24 mouse cellular contexts compared by ENCODE assay signal in the genomic region with DNA sequence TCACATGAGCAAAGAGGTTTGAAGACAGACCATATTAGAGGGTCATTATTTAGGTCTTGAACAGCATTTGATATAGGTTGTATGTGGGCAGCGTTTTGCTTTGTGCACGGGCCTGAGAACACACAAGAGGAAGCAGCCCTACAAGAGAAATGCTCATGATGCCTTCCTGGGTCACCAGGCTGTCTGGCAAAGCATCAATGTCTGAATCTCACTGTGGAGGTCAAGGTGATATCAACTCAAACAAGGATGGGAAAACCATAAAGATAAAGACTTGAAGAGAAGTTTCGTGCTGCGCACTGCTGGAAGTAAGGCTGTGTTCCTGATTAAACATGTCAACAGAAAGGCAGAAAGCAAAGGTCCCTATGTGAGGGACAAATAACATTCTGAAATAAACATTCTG.
DNase-seq lines count a peak whose midpoint lies in the region; ATAC-seq lines count a peak whose summit lies in the region.
"Had no signal": no experiment of that assay in that cellular context is flagged by ENCODE, and none has a peak within 500 bp of the region (broad histone marks: within the 10 kb centered on the region; RNA-seq: fewer than 3 reads in every experiment).

No protein-coding gene starts in this region.

- H3K27ac ChIP-seq in heart, embryonic 11.5 days (ENCODE audit: low read depth, low read length): no peak overlapping the region
- H3K27ac ChIP-seq in intestine, embryonic 14.5 days (ENCODE audit: low read depth): no peak overlapping the region
- H3K27ac ChIP-seq in intestine, embryonic 15.5 days: no peak overlapping the region
- peak overlapping the region; percentile 71; the same call in 1 of the 2 replicates for H3K27ac ChIP-seq in midbrain, embryonic 14.5 days (replicated peaks; ENCODE audit: low read depth, low read length)
- H3K27ac ChIP-seq in midbrain, embryonic 16.5 days (ENCODE audit: low read length): no peak overlapping the region
- H3K27ac ChIP-seq: embryonic facial prominence, embryonic 10.5 days; embryonic facial prominence, embryonic 12.5 days; forebrain, embryonic 15.5 days had no signal

- 89% methylated on average over 4 of the region's 4 CpGs for WGBS in heart, embryonic 11.5 days (ENCODE audit: insufficient replicate concordance)
- WGBS in intestine, embryonic 14.5 days: 88% methylated on average over 4 of the region's 4 CpGs
- WGBS in intestine, embryonic 15.5 days: 94% methylated on average over 4 of the region's 4 CpGs
- 97% methylated on average over 4 of the region's 4 CpGs for WGBS in midbrain, embryonic 14.5 days
- 93% methylated on average over 4 of the region's 4 CpGs for WGBS in midbrain, embryonic 16.5 days

- no peak overlapping the region for H3K4me2 ChIP-seq in heart, embryonic 11.5 days
- H3K4me2 ChIP-seq in intestine, embryonic 14.5 days (ENCODE audit: low read length): no peak overlapping the region
- H3K4me2 ChIP-seq in intestine, embryonic 15.5 days (replicated peaks): no peak overlapping the region
- H3K4me2 ChIP-seq in midbrain, embryonic 14.5 days (ENCODE audit: low read length): no peak overlapping the region
- H3K4me2 ChIP-seq in midbrain, embryonic 16.5 days (ENCODE audit: low read length): no peak overlapping the region
- H3K4me2 ChIP-seq: embryonic facial prominence, embryonic 12.5 days; forebrain, embryonic 13.5 days; forebrain, embryonic 15.5 days had no signal

- no peaks in the 10 kb centered on the region for H3K27me3 ChIP-seq in heart, embryonic 11.5 days (ENCODE audit: control insufficient read depth, insufficient read depth, low read length)
- no peaks in the 10 kb centered on the region for H3K27me3 ChIP-seq in intestine, embryonic 14.5 days (replicated peaks; ENCODE audit: control insufficient read depth, insufficient read depth, low read length)
- H3K27me3 ChIP-seq in intestine, embryonic 15.5 days (replicated peaks): no peaks in the 10 kb centered on the region
- H3K27me3 ChIP-seq in midbrain, embryonic 14.5 days (ENCODE audit: control insufficient read depth, insufficient read depth, low read length): no peaks in the 10 kb centered on the region
- H3K27me3 ChIP-seq in midbrain, embryonic 16.5 days (ENCODE audit: control insufficient read depth, insufficient read depth, low read depth, low read length): no peaks in the 10 kb centered on the region
- H3K27me3 ChIP-seq: CH12.LX; embryonic facial prominence, embryonic 12.5 days; forebrain, embryonic 13.5 days; forebrain, embryonic 15.5 days; Patski had no signal

- no peak for ATAC-seq in heart, embryonic 11.5 days (replicated peaks; ENCODE audit: insufficient number of reproducible peaks, low FRiP score, low TSS enrichment)
- no peak for ATAC-seq in intestine, embryonic 14.5 days (replicated peaks; ENCODE audit: low FRiP score, low TSS enrichment, low read depth)
- ATAC-seq in intestine, embryonic 15.5 days: no peak
- ATAC-seq in midbrain, embryonic 14.5 days (ENCODE audit: low FRiP score, low TSS enrichment): no peak
- no peak for ATAC-seq in midbrain, embryonic 16.5 days
- ATAC-seq: activated CD4-positive, CD25-positive, alpha-beta regulatory T cell, adult 4 months; CD4-positive, CD25-positive, alpha-beta regulatory T cell, adult 4 months; forebrain, embryonic 13.5 days; forebrain, embryonic 15.5 days; Patski had no signal

- no peaks in the 10 kb centered on the region for H3K9me3 ChIP-seq in heart, embryonic 11.5 days (replicated peaks; ENCODE audit: control insufficient read depth, low read length)
- no peaks in the 10 kb centered on the region for H3K9me3 ChIP-seq in intestine, embryonic 14.5 days (ENCODE audit: control insufficient read depth, low read length)
- H3K9me3 ChIP-seq in intestine, embryonic 15.5 days: no peaks in the 10 kb centered on the region
- no peaks in the 10 kb centered on the region for H3K9me3 ChIP-seq in midbrain, embryonic 14.5 days (ENCODE audit: control insufficient read depth, low read length)
- H3K9me3 ChIP-seq in midbrain, embryonic 16.5 days (replicated peaks; ENCODE audit: control insufficient read depth, low read length, poor library complexity, severe bottlenecking): no peaks in the 10 kb centered on the region
- H3K9me3 ChIP-seq: embryonic facial prominence, embryonic 10.5 days; embryonic facial prominence, embryonic 12.5 days; forebrain, embryonic 13.5 days; forebrain, embryonic 15.5 days had no signal

- peak; percentile 55 for DNase-seq in heart, adult 11 months
- DNase-seq in intestine, embryonic 14.5 days (ENCODE audit: low spot score): peak; percentile 21
- no peak for DNase-seq in midbrain, embryonic 14.5 days
- DNase-seq: adrenal gland, adult 8-10 months; adrenal gland, postnatal 14 days; adrenal gland, postnatal 36 days; B cell, adult 2 months; cerebellum, adult 11-12 months; cerebellum, adult 2 months; cerebellum, adult 9-10 months; cerebellum, postnatal 10 days; cerebellum, postnatal 25 days had no signal

- H3K4me3 ChIP-seq in heart, embryonic 11.5 days (ENCODE audit: low read depth, low read length): no peak overlapping the region
- H3K4me3 ChIP-seq in intestine, embryonic 14.5 days (ENCODE audit: low read depth, low read length): no peak overlapping the region
- H3K4me3 ChIP-seq in intestine, embryonic 15.5 days (replicated peaks): no peak overlapping the region
- H3K4me3 ChIP-seq in midbrain, embryonic 14.5 days (replicated peaks; ENCODE audit: low read depth, low read length): no peak overlapping the region
- H3K4me3 ChIP-seq in midbrain, embryonic 16.5 days (ENCODE audit: low read depth, low read length): no peak overlapping the region
- H3K4me3 ChIP-seq: embryonic facial prominence, embryonic 10.5 days; embryonic facial prominence, embryonic 12.5 days; forebrain, embryonic 13.5 days; forebrain, embryonic 15.5 days had no signal

- no peak overlapping the region for H3K9ac ChIP-seq in heart, embryonic 11.5 days (ENCODE audit: low read depth, low read length)
- H3K9ac ChIP-seq in intestine, embryonic 14.5 days (ENCODE audit: low read length): no peak overlapping the region
- no peak overlapping the region for H3K9ac ChIP-seq in intestine, embryonic 15.5 days
- H3K9ac ChIP-seq in midbrain, embryonic 14.5 days (replicated peaks; ENCODE audit: low read length): no peak overlapping the region
- no peak overlapping the region for H3K9ac ChIP-seq in midbrain, embryonic 16.5 days (ENCODE audit: low read depth, low read length)
- H3K9ac ChIP-seq: embryonic facial prominence, embryonic 12.5 days; forebrain, embryonic 13.5 days; forebrain, embryonic 15.5 days had no signal

- peaks cover 2% of the 10 kb centered on the region for H3K4me1 ChIP-seq in heart, embryonic 11.5 days (ENCODE audit: control insufficient read depth, insufficient read depth, low read length)
- peaks cover 12% of the 10 kb centered on the region for H3K4me1 ChIP-seq in intestine, embryonic 14.5 days (replicated peaks; ENCODE audit: control insufficient read depth, insufficient read depth, low read length)
- H3K4me1 ChIP-seq in intestine, embryonic 15.5 days (replicated peaks): no peaks in the 10 kb centered on the region
- H3K4me1 ChIP-seq in midbrain, embryonic 14.5 days (ENCODE audit: control insufficient read depth, insufficient read depth, low read length): peaks cover 33% of the 10 kb centered on the region
- H3K4me1 ChIP-seq in midbrain, embryonic 16.5 days (ENCODE audit: control insufficient read depth, insufficient read depth, low read length): peaks cover 33% of the 10 kb centered on the region

- H3K36me3 ChIP-seq in heart, embryonic 11.5 days (ENCODE audit: control insufficient read depth, insufficient read depth, low read length): no peaks in the 10 kb centered on the region
- no peaks in the 10 kb centered on the region for H3K36me3 ChIP-seq in intestine, embryonic 14.5 days (ENCODE audit: control insufficient read depth, insufficient read depth, low read length)
- no peaks in the 10 kb centered on the region for H3K36me3 ChIP-seq in intestine, embryonic 15.5 days
- H3K36me3 ChIP-seq in midbrain, embryonic 14.5 days (ENCODE audit: control insufficient read depth, insufficient read depth, low read length): no peaks in the 10 kb centered on the region
- H3K36me3 ChIP-seq in midbrain, embryonic 16.5 days (ENCODE audit: control insufficient read depth, insufficient read depth, low read length): no peaks in the 10 kb centered on the region
- H3K36me3 ChIP-seq: embryonic facial prominence, embryonic 10.5 days; embryonic facial prominence, embryonic 12.5 days; forebrain, embryonic 15.5 days; G1E had no signal
